Mouse (Mus musculus): Measurements from ENCODE around the gene Acot4.
"Not testable (repeated sequence)": the region's sequence is repeated elsewhere in the genome, so short reads cannot be mapped to it uniquely, and the experiment has no call there.

The Acot4 gene

DNA sequence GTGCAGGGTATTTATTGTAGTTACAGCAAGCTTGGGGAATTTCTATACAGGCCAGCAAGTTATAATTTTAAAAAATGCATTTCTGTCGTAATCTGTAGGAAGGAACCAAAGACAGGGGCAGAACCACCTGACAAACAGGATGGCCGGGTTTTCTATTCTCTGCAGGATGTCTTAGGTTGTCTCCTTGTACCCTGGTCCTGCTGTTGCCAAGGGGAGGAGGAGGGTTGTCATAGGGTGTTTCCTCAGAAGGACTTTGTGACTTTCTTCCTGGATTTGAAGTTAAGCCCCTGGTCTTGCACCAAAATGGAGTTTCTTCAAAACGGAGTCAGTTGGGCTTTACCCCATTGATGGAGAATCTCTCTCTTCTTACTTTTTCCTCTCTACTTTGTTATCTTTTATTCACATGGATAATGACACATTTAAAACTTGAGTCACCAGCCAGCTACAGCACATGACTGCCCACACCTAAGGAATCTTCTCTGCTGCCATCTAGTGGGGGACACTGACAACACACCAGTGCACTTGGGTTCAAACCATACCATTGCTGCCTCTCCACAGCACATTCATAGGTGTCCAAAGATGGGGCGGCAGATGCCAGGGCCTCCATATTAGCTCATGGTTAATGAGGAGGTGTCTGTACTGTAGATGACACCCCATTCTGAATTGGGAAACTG lies 7.4 kb upstream of the Acot4 start:
- DNase-seq (ENCODE audit: low read depth, low spot score): peak; percentile 93

DNA sequence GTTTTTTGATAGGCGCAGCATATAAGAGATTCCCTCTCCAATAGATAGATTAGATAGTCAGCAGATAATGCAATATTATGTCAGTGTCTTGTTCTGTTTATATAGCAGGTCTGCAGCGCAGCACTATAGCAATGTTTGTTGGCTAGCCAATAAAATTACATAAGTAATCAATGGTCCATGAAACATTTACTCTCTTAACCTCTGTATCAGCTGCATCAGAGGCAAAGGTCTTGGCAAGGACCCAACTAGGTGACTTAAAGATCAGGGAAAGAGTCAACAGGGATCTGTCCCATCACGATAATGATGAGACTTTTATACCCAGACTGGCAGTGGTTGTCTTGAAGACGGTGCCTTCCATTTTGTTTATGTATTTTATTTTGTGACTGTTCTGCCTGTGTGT lies 5.3 kb upstream of the Acot4 start:
- DNase-seq (ENCODE audit: low read depth, low spot score): no peak

DNA sequence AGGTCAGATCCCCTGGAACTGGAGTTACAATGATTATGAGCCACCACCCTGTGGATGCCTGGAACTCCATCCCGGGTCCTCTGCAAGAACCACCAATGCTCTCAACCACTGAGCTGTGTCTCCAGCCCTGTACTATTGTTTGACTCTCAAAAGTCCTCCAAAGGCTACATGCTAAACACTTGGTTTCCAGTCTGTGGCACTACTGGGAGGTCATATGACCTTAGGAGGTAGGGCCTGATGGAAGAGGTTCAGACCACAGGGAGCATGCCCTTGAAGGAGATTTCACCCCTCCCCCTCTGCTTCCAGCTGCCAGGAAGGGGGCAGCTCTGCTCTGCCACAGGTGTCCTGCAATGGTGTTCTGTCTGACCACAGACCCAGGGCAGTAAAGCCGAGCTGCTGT lies 4.9 kb upstream of the Acot4 start:
- not testable (repeated sequence) for DNase-seq (ENCODE audit: low read depth, low spot score)

DNA sequence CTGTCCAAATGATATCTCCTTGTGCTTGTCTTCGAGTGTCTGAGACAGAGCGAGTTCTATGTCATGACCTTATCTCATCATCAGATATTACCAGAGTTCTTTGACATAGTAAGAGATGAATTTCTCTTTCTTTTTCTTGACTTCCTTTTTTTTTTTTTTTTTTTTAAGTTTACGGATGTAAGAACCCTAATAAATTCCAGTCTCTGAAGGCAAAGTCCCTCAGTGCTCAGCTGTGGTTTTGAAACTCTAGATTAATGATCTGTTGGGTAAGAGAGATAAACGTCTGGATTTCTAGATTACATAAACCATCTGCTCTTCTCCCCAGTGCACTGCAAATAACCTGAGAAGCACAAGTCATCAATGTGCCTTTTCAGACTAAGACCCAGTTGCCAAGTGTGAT lies 4.1 kb upstream of the Acot4 start:
- no peak for DNase-seq (ENCODE audit: low read depth, low spot score)

DNA sequence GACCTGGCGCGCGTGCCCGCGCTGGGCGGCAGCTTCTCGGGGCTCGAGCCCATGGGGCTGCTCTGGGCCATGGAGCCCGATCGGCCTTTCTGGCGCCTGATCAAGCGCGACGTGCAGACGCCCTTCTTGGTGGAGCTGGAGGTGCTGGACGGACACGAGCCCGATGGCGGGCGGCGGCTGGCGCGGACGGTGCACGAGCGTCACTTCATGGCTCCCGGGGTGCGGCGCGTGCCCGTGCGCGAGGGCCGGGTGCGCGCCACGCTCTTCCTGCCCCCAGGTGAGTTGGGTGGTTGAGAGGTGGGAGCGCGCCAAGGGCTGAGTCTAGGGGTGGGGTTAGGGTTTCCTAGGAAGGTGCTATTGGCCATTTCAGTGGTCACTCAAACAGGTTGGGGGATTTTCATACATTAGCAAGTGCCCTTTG lies 522 bp downstream of the Acot4 start, which contains the start of gene Gm49366:
Gm49366 (plus strand) TSS at position 245 of the 421 bp plus-strand sequence.
- peak; percentile 71 for DNase-seq (ENCODE audit: low read depth, low spot score)

DNA sequence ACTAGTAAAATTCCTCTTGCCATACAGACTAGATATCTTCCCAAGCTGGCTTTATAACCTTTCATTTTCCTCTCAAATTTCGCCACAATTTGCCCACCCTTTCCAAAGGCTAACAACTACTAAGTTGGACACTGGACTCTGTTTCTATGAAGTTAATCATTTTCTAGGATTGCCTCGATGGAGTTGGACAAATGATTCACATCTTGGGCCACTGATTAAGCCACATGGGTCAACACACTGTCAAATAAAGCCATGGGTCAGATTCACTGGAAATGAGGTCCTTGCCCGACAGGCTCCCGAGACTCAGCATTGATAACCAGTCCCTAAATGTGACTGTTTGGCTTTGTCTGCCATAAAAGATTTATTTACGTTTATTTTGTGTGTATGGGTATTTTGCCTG lies 4.1 kb downstream of the Acot4 start:
- DNase-seq (ENCODE audit: low read depth, low spot score): no peak

DNA sequence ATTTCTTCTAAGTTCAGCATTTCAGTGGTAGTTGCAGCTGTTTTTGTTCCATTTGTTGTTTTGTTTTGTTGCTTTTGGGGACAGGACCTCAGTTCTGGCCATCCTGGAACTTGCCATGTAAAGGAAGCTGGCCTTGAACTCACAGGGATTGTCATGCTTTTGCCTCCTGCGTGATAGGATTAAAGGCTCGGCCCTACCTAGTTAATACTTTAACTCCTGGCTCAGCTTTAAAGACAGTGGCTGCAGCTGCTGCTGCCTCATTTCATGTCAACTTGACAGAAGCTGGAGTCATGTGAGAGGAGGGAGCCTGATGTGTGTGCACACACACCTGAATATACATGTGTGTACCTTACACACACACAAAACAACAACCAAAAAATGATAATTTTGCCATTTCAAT lies 5.9 kb downstream of the Acot4 start:
- no peak for DNase-seq (ENCODE audit: low read depth, low spot score)

DNA sequence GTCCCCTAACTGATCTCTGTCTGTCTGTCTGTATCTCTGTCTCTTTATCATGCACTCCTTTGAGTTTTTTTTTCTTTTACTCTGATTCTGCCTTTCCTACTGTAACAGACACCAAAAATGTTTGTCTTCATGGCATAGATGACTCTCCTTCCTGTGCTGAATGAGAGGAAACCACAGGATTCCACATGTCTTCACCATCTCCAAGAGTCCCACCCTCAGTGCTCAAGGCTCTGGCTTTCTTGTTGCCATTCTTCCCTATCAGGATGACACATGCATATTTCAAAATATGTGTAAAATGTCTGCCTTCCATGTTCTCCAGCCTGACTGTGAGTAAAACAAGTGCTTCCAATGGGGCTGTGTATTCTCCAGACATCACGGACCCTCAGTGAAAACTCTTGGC lies 8.7 kb downstream of the Acot4 start:
- DNase-seq (ENCODE audit: low read depth, low spot score): no peak

DNA sequence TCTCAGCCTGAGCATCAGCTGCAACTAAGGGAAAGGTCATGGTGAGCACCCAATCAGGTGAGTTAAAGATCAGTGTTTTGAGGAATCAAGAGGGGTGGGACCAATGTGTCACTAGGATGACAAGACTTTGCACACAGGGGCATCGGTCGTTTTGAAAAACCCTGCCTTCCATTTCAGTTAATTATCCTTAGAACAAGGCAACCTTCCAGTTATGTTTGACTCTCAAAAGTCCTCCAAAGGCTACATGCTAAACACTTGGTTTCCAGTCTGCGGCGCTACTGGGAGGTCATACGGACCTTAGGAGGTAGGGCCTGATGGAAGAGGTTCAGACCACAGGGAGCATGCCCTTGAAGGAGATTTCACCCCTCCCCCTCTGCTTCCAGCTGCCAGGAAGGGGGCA lies 12.6 kb downstream of the Acot4 start:
- not testable (repeated sequence) for DNase-seq (ENCODE audit: low read depth, low spot score)

DNA sequence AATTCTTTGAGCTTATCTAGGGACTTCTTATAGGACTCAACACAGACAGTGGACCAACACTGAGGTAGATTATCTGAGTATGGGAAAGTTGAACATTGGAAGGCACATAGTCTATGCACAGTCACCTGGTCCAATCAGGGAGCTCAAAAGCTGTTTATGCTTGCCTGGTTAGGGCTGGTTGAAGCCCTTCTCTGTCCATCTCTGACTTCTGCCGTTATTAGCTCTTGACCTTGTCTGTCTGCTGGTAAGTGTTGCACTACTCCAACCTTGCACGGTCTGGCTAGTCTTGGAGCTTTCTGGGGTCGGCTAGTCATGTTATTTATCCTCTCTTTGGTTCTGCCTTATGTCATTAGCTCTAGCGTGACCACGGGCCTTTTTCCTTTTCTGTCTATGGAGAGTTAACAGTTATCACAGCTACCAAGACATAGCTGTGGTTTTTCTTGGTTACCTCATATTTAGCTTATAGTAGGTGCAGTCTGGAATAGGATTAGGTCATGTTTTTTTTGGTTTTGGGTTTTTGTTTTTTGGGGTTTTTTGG lies 13.8 kb downstream of the Acot4 start, which contains the start of gene Acot3:
Acot3 (plus strand) TSS at position 208 of the 538 bp plus-strand sequence.
- DNase-seq (ENCODE audit: low read depth, low spot score): no peak

DNA sequence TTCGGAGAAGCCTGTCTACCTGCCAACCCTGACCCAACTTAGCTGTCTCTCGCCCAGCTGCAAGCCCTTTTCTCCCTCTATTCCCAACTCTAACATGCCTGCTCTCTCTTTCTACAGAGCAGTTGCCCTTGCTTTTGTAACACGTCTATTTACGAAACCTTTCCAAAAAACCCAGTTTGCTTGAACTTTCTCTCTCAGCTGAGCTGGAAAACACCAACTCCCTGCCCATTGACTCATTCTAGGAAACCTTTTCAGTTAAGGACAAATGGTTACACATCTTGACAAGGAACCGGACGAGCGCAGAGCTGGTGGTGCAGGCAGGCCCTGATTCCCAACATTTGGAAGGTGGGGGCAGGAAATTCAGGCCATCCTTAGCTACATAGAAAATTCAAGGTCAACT lies 14.4 kb downstream of the Acot4 start:
- DNase-seq (ENCODE audit: low read depth, low spot score): peak; percentile 7

DNA sequence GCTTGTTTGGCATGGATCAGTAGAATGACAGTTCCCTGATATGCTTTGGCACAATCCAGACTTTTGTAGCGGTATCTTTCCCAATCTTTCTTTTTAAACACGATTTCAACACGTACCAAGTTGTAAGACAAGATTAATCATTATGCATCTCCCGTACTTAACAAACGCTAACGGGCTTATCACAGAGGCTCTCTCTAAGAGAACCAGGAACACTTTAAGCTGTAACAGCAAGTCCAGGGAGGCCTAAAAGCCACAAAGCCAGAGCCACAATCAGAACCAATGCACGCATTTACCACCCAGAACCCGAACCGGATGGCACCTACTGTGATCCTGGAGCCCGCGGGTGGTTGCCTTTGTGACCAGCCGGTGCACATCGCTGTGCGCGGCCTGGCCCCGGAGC lies 15.0 kb downstream of the Acot4 start:
- DNase-seq (ENCODE audit: low read depth, low spot score): peak; percentile 25

DNA sequence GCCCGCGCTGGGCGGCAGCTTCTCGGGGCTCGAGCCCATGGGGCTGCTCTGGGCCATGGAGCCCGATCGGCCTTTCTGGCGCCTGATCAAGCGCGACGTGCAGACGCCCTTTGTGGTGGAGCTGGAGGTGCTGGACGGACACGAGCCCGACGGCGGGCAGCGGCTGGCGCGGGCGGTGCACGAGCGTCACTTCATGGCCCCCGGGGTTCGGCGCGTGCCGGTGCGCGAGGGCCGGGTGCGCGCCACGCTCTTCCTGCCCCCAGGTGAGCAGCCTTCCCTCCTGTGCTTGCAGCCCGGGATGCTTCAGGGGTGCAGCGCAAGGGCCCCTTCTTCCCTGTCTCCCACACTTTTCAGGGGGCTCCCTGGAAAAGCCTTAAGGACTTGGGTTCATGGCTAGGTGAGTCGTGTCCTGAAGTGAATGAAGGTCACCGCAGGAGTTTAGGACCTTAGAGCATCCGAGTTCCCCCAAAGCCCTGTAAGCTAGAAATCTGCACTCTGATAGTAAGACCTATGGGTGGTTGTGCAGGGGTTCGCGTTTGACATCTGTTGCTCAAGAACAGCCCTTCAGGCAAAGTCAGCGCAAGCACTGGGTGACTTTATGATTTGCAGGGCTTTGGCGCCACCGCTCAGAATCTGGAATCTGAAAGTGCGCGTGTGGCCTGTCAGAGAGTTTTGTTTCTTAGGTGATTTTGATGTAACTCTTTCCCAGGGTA lies 15.7 kb downstream of the Acot4 start:
- DNase-seq (ENCODE audit: low read depth, low spot score): peak; percentile 64

DNA sequence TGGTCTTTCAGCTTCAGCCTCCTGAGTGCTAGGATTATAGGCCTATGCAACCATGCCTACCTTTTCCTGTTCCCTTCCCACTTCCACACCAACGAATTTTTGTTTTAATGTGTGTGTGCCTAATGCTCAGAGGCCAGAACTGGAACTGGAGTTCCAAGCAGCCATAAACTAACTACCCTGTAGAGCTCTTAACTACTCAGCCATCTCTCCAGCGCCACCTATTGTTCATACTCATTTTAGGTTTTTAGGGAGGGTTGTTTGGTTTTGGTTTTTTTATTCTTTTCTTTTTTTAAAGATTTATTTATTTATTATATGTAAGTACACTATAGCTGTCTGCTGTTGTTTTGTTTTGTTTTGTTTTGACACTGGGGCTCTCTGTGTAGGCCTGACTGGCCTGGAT lies 22.8 kb downstream of the Acot4 start:
- DNase-seq (ENCODE audit: low read depth, low spot score): peak; percentile 62

DNA sequence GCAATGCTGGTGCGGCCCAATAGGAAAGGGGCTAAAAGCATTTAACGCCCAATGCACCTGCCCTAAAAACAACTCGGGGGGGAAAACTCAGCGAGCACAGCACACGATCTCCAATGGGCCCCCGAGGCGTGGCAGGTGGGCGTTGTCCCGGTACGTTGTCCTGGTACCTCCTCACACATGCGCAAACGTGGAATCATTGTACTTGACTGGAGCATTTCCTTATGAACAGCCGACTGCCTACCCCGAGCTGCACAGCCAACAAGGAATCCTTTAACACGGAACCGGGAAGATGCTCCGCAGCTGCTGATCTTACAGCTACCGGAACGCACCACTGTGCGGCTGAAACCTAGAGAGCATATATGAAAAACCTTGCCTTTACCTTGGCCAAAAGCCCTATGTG lies 24.2 kb downstream of the Acot4 start:
- no peak for DNase-seq (ENCODE audit: low read depth, low spot score)

DNA sequence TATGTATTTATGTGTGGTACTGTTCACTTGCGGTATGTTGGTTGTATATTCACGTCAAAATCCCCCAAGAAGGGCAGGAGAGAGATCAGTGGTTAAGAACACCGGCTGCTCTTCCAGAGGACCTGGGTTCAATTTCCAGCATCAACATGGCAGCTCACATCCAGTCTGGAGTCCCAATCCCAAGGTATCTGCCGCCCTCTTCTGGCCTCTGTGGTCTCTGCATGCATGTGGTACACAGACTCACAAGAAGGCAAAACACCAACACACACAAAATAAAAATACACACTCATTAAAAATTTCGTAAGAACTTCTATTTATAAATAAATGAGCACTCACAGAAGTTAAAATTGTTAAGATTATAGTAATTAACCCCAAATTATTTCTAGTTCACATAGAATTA lies 25.0 kb downstream of the Acot4 start:
- peak; percentile 12 for DNase-seq (ENCODE audit: low read depth, low spot score)

DNA sequence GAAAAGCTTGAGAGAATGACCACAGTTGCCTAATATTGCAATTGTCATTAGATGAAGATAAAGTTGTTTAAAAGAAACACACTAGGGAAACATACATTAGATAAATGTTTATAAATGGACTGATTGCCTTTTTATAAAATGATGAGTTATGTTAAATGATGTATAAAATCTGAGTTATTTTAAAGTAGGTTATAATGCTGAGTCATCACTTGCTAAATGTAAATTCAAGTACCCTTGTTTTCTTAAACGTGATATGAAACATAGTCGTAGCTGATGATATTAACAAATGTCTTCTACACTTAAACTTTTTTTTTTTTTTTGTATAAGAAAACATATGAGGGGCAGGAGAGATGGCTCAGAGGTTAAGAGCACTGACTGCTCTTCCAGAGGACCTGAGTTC lies 25.7 kb downstream of the Acot4 start:
- no peak for DNase-seq (ENCODE audit: low read depth, low spot score)

DNA sequence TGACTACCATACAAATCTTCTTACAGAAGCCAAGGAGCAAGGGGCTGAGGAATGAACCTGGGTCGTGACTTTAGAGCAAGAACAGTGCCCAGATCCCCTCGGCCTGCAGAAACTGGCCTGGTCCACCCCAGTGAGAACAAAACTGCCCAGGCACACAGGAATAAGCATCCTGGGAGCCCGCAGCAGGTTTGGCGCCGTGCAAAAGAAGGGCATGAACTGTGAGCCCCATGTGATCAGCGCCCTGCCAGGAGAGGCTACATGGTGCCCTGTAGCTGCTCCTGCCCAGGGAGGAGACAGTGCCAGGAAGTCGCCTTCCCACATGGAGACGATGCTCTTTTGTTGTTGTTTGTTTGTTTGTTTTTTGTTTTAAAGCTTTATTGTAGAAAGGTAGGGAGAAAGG lies 26.4 kb downstream of the Acot4 start:
- no peak for DNase-seq (ENCODE audit: low read depth, low spot score)

DNA sequence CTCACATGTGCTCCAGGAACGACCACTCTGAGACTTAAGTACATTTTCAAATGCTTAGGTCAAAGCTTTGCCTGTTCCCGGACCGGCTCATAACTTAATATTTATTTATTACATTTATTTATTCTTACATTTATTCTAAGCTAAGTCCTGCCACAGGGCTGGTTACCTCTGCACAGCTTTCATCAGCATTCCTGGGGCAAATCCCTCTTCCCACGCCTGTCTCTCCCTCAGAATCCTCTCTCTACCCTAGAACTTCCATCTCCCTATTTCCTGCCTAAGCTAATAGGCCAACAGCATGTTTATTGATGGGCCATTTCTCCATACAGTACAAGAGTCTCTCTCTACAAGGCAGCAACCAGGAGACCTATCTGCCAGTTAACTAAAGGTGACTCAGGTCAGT lies 29.6 kb downstream of the Acot4 start:
- DNase-seq (ENCODE audit: low read depth, low spot score): no peak

DNA sequence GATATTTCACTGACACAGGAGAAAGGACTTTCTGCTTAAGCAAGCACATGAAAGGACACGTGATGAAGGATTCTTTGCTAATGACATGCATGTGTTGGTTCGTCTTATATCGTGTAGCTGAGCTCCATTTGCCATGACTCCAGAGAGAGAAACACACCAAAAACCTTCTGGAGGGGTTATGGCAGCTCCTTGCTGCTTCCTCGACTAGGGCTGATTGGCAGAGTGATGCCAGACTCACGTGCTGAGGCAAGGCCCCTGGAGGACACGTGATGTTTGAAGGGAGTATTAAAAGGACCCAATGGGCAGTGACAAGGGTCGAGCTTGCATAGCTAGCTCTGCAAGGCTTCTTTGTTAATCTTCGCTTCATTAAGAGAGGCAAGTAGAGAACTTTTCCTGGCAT lies 30.1 kb downstream of the Acot4 start:
- no peak for DNase-seq (ENCODE audit: low read depth, low spot score)

DNA sequence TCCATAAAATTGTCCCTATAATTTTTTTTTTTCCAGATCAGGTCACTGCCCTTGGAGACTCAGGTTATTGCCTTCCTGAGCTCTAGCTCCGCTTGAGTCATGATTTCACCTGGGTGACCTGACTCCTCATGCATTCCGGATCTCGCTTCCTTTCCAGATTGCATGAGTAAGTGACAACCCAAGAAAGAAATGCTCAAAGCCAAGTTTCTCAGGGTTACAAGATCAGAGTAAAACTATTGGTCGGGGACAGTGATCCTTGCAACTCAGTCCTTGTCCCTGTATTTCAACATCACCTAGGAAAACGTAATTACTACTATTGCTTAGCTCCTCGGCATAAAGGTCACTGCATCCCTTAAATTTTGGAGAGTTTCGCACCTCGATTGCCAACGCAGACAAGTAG lies 30.8 kb downstream of the Acot4 start, which contains the start of gene Acot5:
Acot5 (plus strand) TSS at position 340 of the 400 bp plus-strand sequence.
- DNase-seq (ENCODE audit: low read depth, low spot score): no peak

DNA sequence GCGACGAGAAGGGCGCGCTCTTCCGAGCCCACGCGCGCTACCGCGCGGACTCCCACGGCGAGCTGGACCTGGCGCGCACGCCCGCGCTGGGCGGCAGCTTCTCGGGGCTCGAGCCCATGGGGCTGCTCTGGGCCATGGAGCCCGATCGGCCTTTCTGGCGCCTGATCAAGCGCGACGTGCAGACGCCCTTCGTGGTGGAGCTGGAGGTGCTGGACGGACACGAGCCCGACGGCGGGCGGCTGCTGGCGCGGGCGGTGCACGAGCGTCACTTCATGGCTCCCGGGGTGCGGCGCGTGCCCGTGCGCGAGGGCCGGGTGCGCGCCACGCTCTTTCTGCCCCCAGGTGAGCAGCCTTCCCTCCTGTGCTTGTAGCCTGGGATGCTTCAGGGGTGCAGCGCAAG lies 31.4 kb downstream of the Acot4 start:
- not testable (repeated sequence) for DNase-seq (ENCODE audit: low read depth, low spot score)

DNA sequence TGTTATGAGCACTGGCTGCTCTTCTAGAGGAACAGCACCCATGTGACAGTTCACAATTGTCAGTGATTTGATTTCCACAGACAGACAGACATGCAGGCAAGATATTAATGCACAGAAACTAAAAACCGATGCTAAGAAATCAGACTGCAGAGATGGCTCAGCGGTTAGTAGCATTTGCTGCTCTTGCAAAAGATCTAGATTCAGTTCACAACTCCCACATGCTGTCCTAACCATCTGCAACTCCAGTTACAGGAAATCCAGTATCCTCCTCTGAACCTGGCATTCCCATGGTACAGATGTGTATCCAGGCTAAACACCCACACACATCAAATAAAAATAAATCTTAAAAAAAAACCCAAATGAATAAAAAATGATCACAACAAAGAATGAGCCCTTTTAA lies 33.5 kb downstream of the Acot4 start:
- peak; percentile 89 for DNase-seq (ENCODE audit: low read depth, low spot score)
